Mouse (Mus musculus) lung, adult 2 months (tissue): ENCODE data around the gene Unkl.

Experiments used
- CTCF ChIP-seq: fragments of 200-500 bp; IDR thresholded peaks from 2 replicates; pipeline ENCODE4 v1.5.1; 2011; ENCODE audit warnings: mild to moderate bottlenecking, low read length, control low read depth; ENCODE audit not compliant: insufficient read depth
- POLR2A ChIP-seq: fragments of 200-500 bp; IDR thresholded peaks from 2 replicates; pipeline ENCODE4 v1.6.1; 2011; ENCODE audit warnings: low read depth, mild to moderate bottlenecking, control low read depth, low read length, borderline replicate concordance; ENCODE audit errors: extremely low read depth

- no peak for TF ChIP-seq CTCF
- TF ChIP-seq POLR2A, result no peak
Observed at GRCm38 (mm10) chr17:25162161-25162560, 26.0 kb upstream of the Unkl start, which contains the start of gene Ccdc154.
